Mouse (Mus musculus): ENCODE measurements around the gene Letm1.

- TF ChIP-seq POLR2A (IDR thresholded peaks at IDR 0.05; ENCODE audit: borderline replicate concordance, control insufficient read depth, low read depth, low read length) (no peak), CTCF (IDR thresholded peaks at IDR 0.05; ENCODE audit: control insufficient read depth, insufficient read depth, low read length) (no peak)
Observed at GRCm38 (mm10) chr5:33777195-33777594, 5.4 kb downstream of the Letm1 start.

Measured in bone marrow, adult 2 months (tissue).